Mouse (Mus musculus) megakaryocyte, embryonic 14.5 days (primary cell): ENCODE measurements around the gene Krr1.

Experiments
- FLI1 ChIP-seq: IDR thresholded peaks from 2 replicates; pipeline ENCODE4 v1.6.1; 2012; ENCODE audit warnings: low read length, inconsistent platforms, mixed read lengths
- GATA1 ChIP-seq: IDR thresholded peaks from 3 replicates; pipeline ENCODE4 v1.6.1; 2012; ENCODE audit warnings: mixed read lengths, low read length, inconsistent platforms, borderline replicate concordance

DNA sequence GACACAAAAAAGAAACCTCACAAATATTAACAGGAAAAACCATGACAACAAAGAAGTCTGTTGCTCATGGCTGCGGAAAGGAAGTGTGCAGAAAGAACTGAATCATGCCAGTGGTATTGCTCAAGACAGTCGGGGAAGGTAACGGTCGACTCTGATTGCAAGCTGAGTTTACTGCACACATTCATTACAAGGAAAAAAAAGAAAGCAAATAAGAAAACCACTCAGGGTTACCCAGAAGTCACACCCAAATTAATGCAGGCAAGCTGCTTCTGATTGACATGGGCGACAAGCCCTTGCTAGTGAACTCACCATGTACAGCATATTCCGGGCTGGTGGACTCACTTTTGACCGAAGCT, 24.1 kb downstream of the Krr1 start:
- TF ChIP-seq GATA1 (no peak), FLI1 (no peak)
